Mouse (Mus musculus): ENCODE data around the gene Fhit. TPM values are rescaled to one million over a fixed set of nuclear protein-coding genes. Genes with fewer than 3 reads are reported as not detected.
A peak's percentile ranks its signal among the peaks of the same experiment; 100 is the strongest.

Gene Fhit
- polyA plus RNA-seq, 1 experiment from 2014 or later: 21.4 TPM

GRCm38 (mm10) chr14:10415068-10415467, 746.8 kb downstream of the Fhit start:
- TF ChIP-seq CTCF (IDR thresholded peaks at IDR 0.05; ENCODE audit: low read depth): no peak
- WGBS: 81% methylated on average over 5 of the region's 5 CpGs
- Histone ChIP-seq H3K36me3 (ENCODE audit: control insufficient read depth, insufficient read depth) (no peaks in the 10 kb centered on the region), H3K4me2 (replicated peaks; ENCODE audit: low read depth) (no peak overlapping the region), H3K4me3 (ENCODE audit: low read depth, low read length) (no peak overlapping the region), H3K27ac (ENCODE audit: low read depth, low read length) (no peak overlapping the region), H3K9me3 (ENCODE audit: control insufficient read depth) (no peaks in the 10 kb centered on the region), H3K4me1 (replicated peaks; ENCODE audit: control insufficient read depth, insufficient read depth, low read length) (no peaks in the 10 kb centered on the region), H3K27me3 (replicated peaks; ENCODE audit: control insufficient read depth, insufficient read depth, low read length) (no peaks in the 10 kb centered on the region), H3K9ac (ENCODE audit: low read depth, low read length) (no peak overlapping the region)
- ATAC-seq: no peak

- no peaks in the 10 kb centered on the region for H3K27me3 ChIP-seq (replicated peaks; ENCODE audit: control insufficient read depth, insufficient read depth, low read length)
- no peak overlapping the region for H3K4me3 ChIP-seq (ENCODE audit: low read depth, low read length)
- no peak overlapping the region for H3K9ac ChIP-seq (ENCODE audit: low read depth, low read length)
- no peak overlapping the region for H3K27ac ChIP-seq (ENCODE audit: low read depth, low read length)
- no peak overlapping the region for H3K4me2 ChIP-seq (replicated peaks; ENCODE audit: low read depth)
- no peaks in the 10 kb centered on the region for H3K36me3 ChIP-seq (ENCODE audit: control insufficient read depth, insufficient read depth)
- peak; percentile 84 for ATAC-seq
- H3K4me1 ChIP-seq (replicated peaks; ENCODE audit: control insufficient read depth, insufficient read depth, low read length): no peaks in the 10 kb centered on the region
- WGBS: 79% methylated on average over 3 of the region's 3 CpGs
- H3K9me3 ChIP-seq (ENCODE audit: control insufficient read depth): no peaks in the 10 kb centered on the region
- TF ChIP-seq CTCF (IDR thresholded peaks at IDR 0.05; ENCODE audit: low read depth): no peak
These were observed 752.4 kb downstream of the Fhit start for GRCm38 (mm10) chr14:10409306-10409962.

GRCm38 (mm10) chr14:10405346-10405745, 756.5 kb downstream of the Fhit start:
- 82% methylated on average over 1 of the region's 1 CpGs for WGBS
- no peaks in the 10 kb centered on the region for H3K27me3 ChIP-seq (replicated peaks; ENCODE audit: control insufficient read depth, insufficient read depth, low read length)
- no peak overlapping the region for H3K27ac ChIP-seq (ENCODE audit: low read depth, low read length)
- no peak for ATAC-seq
- no peaks in the 10 kb centered on the region for H3K4me1 ChIP-seq (replicated peaks; ENCODE audit: control insufficient read depth, insufficient read depth, low read length)
- no peak overlapping the region for H3K4me3 ChIP-seq (ENCODE audit: low read depth, low read length)
- no peaks in the 10 kb centered on the region for H3K36me3 ChIP-seq (ENCODE audit: control insufficient read depth, insufficient read depth)
- no peak for TF ChIP-seq CTCF (IDR thresholded peaks at IDR 0.05; ENCODE audit: low read depth)
- H3K4me2 ChIP-seq (replicated peaks; ENCODE audit: low read depth): no peak overlapping the region
- no peaks in the 10 kb centered on the region for H3K9me3 ChIP-seq (ENCODE audit: control insufficient read depth)
- no peak overlapping the region for H3K9ac ChIP-seq (ENCODE audit: low read depth, low read length)

GRCm38 (mm10) chr14:10367783-10368680, 793.8 kb downstream of the Fhit start:
- Histone ChIP-seq H3K9me3 (ENCODE audit: control insufficient read depth) (no peaks in the 10 kb centered on the region), H3K4me2 (replicated peaks; ENCODE audit: low read depth) (no peak overlapping the region), H3K36me3 (ENCODE audit: control insufficient read depth, insufficient read depth) (no peaks in the 10 kb centered on the region), H3K4me3 (ENCODE audit: low read depth, low read length) (no peak overlapping the region), H3K4me1 (replicated peaks; ENCODE audit: control insufficient read depth, insufficient read depth, low read length) (no peaks in the 10 kb centered on the region), H3K27me3 (replicated peaks; ENCODE audit: control insufficient read depth, insufficient read depth, low read length) (no peaks in the 10 kb centered on the region), H3K27ac (ENCODE audit: low read depth, low read length) (no peak overlapping the region), H3K9ac (ENCODE audit: low read depth, low read length) (no peak overlapping the region)
- no peak for ATAC-seq
- TF ChIP-seq CTCF (IDR thresholded peaks at IDR 0.05; ENCODE audit: low read depth): no peak
- WGBS: 75% methylated on average over 5 of the region's 5 CpGs

GRCm38 (mm10) chr14:10366808-10367207, 795.0 kb downstream of the Fhit start:
- Histone ChIP-seq H3K4me2 (replicated peaks; ENCODE audit: low read depth) (no peak overlapping the region), H3K4me1 (replicated peaks; ENCODE audit: control insufficient read depth, insufficient read depth, low read length) (no peaks in the 10 kb centered on the region), H3K36me3 (ENCODE audit: control insufficient read depth, insufficient read depth) (no peaks in the 10 kb centered on the region), H3K4me3 (ENCODE audit: low read depth, low read length) (no peak overlapping the region), H3K27me3 (replicated peaks; ENCODE audit: control insufficient read depth, insufficient read depth, low read length) (no peaks in the 10 kb centered on the region), H3K9ac (ENCODE audit: low read depth, low read length) (no peak overlapping the region), H3K9me3 (ENCODE audit: control insufficient read depth) (no peaks in the 10 kb centered on the region), H3K27ac (ENCODE audit: low read depth, low read length) (no peak overlapping the region)
- no peak for TF ChIP-seq CTCF (IDR thresholded peaks at IDR 0.05; ENCODE audit: low read depth)
- ATAC-seq: no peak
- WGBS: 73% methylated on average over 4 of the region's 4 CpGs

- H3K4me1 ChIP-seq (replicated peaks; ENCODE audit: control insufficient read depth, insufficient read depth, low read length): no peaks in the 10 kb centered on the region
- no peak for ATAC-seq
These were observed 797.6 kb downstream of the Fhit start for GRCm38 (mm10) chr14:10364281-10364680.

More at GRCm38 (mm10) chr14:10364281-10364680, 797.6 kb downstream of the Fhit start:
- Histone ChIP-seq H3K36me3 (ENCODE audit: control insufficient read depth, insufficient read depth) (no peaks in the 10 kb centered on the region), H3K27ac (ENCODE audit: low read depth, low read length) (no peak overlapping the region), H3K9ac (ENCODE audit: low read depth, low read length) (no peak overlapping the region), H3K4me3 (ENCODE audit: low read depth, low read length) (no peak overlapping the region), H3K27me3 (replicated peaks; ENCODE audit: control insufficient read depth, insufficient read depth, low read length) (no peaks in the 10 kb centered on the region), H3K9me3 (ENCODE audit: control insufficient read depth) (no peaks in the 10 kb centered on the region), H3K4me2 (replicated peaks; ENCODE audit: low read depth) (no peak overlapping the region)
- TF ChIP-seq CTCF (IDR thresholded peaks at IDR 0.05; ENCODE audit: low read depth): no peak
- WGBS: 81% methylated on average over 6 of the region's 6 CpGs
